Mouse (Mus musculus): ENCODE results near the gene Obscn. TPM values are rescaled to one million over a fixed set of nuclear protein-coding genes. Genes with fewer than 3 reads are reported as not detected.
A peak's percentile ranks its signal among the peaks of the same experiment; 100 is the strongest.

Gene Obscn
- polyA plus RNA-seq, 1 experiment from 2014 or later: 0.75 TPM

GRCm38 (mm10) chr11:59136994-59137706 lies 948 bp upstream of the Obscn start:
- Histone ChIP-seq H3K27ac (ENCODE audit: low read length) (no peak overlapping the region), H3K9me3 (ENCODE audit: control insufficient read depth, low read depth, low read length) (no peaks in the 10 kb centered on the region), H3K4me1 (ENCODE audit: control insufficient read depth, insufficient read depth, low read length) (0 out of 2 replicates have a peak, but pooled peaks cover 6% of the 10 kb centered on the region), H3K9ac (replicated peaks; ENCODE audit: low read depth, low read length) (no peak overlapping the region), H3K36me3 (ENCODE audit: control insufficient read depth, insufficient read depth, low read length) (no peaks in the 10 kb centered on the region), H3K27me3 (ENCODE audit: control insufficient read depth, insufficient read depth, low read length) (peaks cover 38% of the 10 kb centered on the region), H3K4me3 (ENCODE audit: low read depth, low read length) (no peak overlapping the region), H3K4me2 (replicated peaks; ENCODE audit: low read depth, low read length) (no peak overlapping the region)
- ATAC-seq (ENCODE audit: insufficient number of reproducible peaks, insufficient read depth, low FRiP score, low read depth): no peak
- WGBS: 74% methylated on average over 12 of the region's 12 CpGs

DNA sequence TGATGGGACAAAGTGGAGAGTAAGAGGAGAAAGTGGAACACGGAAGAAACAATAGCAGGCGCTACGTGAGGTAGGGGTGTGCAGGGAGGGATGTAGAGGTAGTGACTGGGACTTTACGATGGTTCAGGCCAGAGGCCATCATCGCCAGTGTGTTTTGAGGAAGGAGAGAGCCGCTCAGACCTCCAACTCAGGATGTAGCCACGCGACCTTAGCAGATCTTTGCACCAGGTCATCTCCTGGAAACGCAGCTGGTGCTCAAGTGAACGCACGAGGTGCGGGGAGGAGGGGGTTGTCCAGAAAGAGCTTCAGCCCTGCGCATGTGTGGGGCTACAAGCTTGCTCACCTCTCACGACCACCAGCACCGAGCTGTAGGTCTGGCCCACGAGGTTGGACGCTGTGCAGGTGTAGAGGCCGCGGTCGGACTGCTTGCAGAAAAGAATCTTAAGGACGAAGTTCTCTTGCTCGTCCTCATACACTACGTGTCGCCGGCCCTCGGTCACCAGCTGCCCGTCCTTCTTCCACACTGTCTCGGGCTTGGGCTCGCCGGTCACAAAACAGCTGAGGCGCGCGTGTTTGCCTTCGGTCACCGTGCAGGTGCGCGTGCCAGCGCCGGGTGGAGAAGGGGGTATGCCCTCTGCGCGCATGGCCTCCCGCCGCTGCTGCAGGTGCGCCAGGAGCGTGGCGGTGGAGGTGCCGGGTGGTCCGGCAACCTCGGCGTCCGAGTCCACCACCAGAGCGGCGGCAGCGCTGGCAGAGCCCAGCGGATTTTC lies 966 bp downstream of the Obscn start:
- WGBS: 5% methylated on average over 55 of the region's 55 CpGs
- H3K27me3 ChIP-seq (ENCODE audit: control insufficient read depth, insufficient read depth, low read length): peaks cover 38% of the 10 kb centered on the region
- no peak for ATAC-seq (ENCODE audit: insufficient number of reproducible peaks, insufficient read depth, low FRiP score, low read depth)
- peak overlapping the region; percentile 20 for H3K4me3 ChIP-seq (ENCODE audit: low read depth, low read length)
- no peak overlapping the region for H3K27ac ChIP-seq (ENCODE audit: low read length)
- no peak overlapping the region for H3K9ac ChIP-seq (replicated peaks; ENCODE audit: low read depth, low read length)
- H3K4me2 ChIP-seq (replicated peaks; ENCODE audit: low read depth, low read length): peak overlapping the region; percentile 31
- H3K9me3 ChIP-seq (ENCODE audit: control insufficient read depth, low read depth, low read length): no peaks in the 10 kb centered on the region
- H3K4me1 ChIP-seq (ENCODE audit: control insufficient read depth, insufficient read depth, low read length): 0 out of 2 replicates have a peak, but pooled peaks cover 6% of the 10 kb centered on the region
- no peaks in the 10 kb centered on the region for H3K36me3 ChIP-seq (ENCODE audit: control insufficient read depth, insufficient read depth, low read length)

GRCm38 (mm10) chr11:59134373-59134997 lies 1.7 kb downstream of the Obscn start:
- WGBS: 7% methylated on average over 34 of the region's 35 CpGs
- Histone ChIP-seq H3K9ac (replicated peaks; ENCODE audit: low read depth, low read length) (no peak overlapping the region), H3K27me3 (ENCODE audit: control insufficient read depth, insufficient read depth, low read length) (peaks cover 38% of the 10 kb centered on the region), H3K27ac (ENCODE audit: low read length) (no peak overlapping the region), H3K36me3 (ENCODE audit: control insufficient read depth, insufficient read depth, low read length) (no peaks in the 10 kb centered on the region), H3K4me3 (ENCODE audit: low read depth, low read length) (no peak overlapping the region), H3K4me2 (replicated peaks; ENCODE audit: low read depth, low read length) (no peak overlapping the region), H3K9me3 (ENCODE audit: control insufficient read depth, low read depth, low read length) (no peaks in the 10 kb centered on the region), H3K4me1 (ENCODE audit: control insufficient read depth, insufficient read depth, low read length) (0 out of 2 replicates have a peak, but pooled peaks cover 6% of the 10 kb centered on the region)
- ATAC-seq (ENCODE audit: insufficient number of reproducible peaks, insufficient read depth, low FRiP score, low read depth): peak; percentile 43; the same call in 1 of the 2 replicates

DNA sequence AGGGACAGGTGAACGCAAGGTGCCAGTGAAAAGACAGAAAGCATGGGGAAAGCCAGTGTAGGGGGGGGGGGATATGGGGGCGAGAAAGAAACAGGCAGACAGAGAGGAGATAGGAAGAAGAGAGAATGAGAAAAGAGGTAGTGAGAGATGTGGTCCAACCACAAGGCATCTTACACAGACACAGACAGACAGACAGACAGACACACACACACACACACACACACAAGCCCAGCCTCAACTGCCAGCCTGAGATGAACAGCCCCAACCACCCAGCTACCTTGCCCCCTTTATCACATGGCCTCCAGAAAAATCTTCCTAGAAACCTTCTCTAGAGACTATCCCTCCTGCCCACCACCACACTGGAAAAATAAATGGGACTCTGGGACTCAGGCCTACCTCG lies 4.1 kb downstream of the Obscn start:
- no peak overlapping the region for H3K27ac ChIP-seq (ENCODE audit: low read length)
- H3K27me3 ChIP-seq (ENCODE audit: control insufficient read depth, insufficient read depth, low read length): peaks cover 33% of the 10 kb centered on the region

GRCm38 (mm10) chr11:59131348-59131919 lies 4.8 kb downstream of the Obscn start:
- ATAC-seq (ENCODE audit: insufficient number of reproducible peaks, insufficient read depth, low FRiP score, low read depth): no peak
- no peak overlapping the region for H3K4me3 ChIP-seq (ENCODE audit: low read depth, low read length)
- no peaks in the 10 kb centered on the region for H3K9me3 ChIP-seq (ENCODE audit: control insufficient read depth, low read depth, low read length)
- no peak overlapping the region for H3K4me2 ChIP-seq (replicated peaks; ENCODE audit: low read depth, low read length)
- peaks cover 30% of the 10 kb centered on the region for H3K27me3 ChIP-seq (ENCODE audit: control insufficient read depth, insufficient read depth, low read length)
- H3K27ac ChIP-seq (ENCODE audit: low read length): no peak overlapping the region
- 60% methylated on average over 18 of the region's 18 CpGs for WGBS
- H3K4me1 ChIP-seq (ENCODE audit: control insufficient read depth, insufficient read depth, low read length): 0 out of 2 replicates have a peak, but pooled peaks cover 6% of the 10 kb centered on the region
- no peak overlapping the region for H3K9ac ChIP-seq (replicated peaks; ENCODE audit: low read depth, low read length)
- H3K36me3 ChIP-seq (ENCODE audit: control insufficient read depth, insufficient read depth, low read length): no peaks in the 10 kb centered on the region

More for the DNA sequence above, 4.1 kb downstream of the Obscn start:
- Histone ChIP-seq H3K36me3 (ENCODE audit: control insufficient read depth, insufficient read depth, low read length) (no peaks in the 10 kb centered on the region), H3K9ac (replicated peaks; ENCODE audit: low read depth, low read length) (no peak overlapping the region), H3K4me3 (ENCODE audit: low read depth, low read length) (no peak overlapping the region), H3K4me2 (replicated peaks; ENCODE audit: low read depth, low read length) (no peak overlapping the region), H3K4me1 (ENCODE audit: control insufficient read depth, insufficient read depth, low read length) (0 out of 2 replicates have a peak, but pooled peaks cover 6% of the 10 kb centered on the region), H3K9me3 (ENCODE audit: control insufficient read depth, low read depth, low read length) (no peaks in the 10 kb centered on the region)
- ATAC-seq (ENCODE audit: insufficient number of reproducible peaks, insufficient read depth, low FRiP score, low read depth): no peak
- WGBS: 77% methylated on average over 2 of the region's 3 CpGs

DNA sequence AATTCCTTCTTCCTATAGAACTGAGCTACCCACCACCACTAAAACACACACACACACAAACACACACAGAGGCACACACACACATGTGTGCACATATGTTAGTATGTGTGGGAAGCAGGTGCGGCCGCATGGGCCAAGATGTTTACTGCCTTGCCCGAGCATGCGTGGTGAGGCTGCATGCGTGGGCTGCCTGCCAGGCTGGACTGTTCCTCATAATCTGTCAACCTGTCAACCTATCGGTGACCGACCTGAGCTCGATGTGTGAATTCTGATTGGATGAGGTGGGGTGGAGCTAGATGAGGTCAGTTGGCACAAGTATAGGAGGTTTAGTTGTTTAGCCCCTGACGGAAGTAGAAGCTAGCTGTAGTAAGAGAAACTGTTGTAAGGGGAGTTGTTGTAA lies 5.4 kb downstream of the Obscn start:
- H3K27me3 ChIP-seq (ENCODE audit: control insufficient read depth, insufficient read depth, low read length): peaks cover 23% of the 10 kb centered on the region
- no peak overlapping the region for H3K27ac ChIP-seq (ENCODE audit: low read length)
- no peaks in the 10 kb centered on the region for H3K9me3 ChIP-seq (ENCODE audit: control insufficient read depth, low read depth, low read length)
- no peak for ATAC-seq (ENCODE audit: insufficient number of reproducible peaks, insufficient read depth, low FRiP score, low read depth)
- H3K4me1 ChIP-seq (ENCODE audit: control insufficient read depth, insufficient read depth, low read length): 0 out of 2 replicates have a peak, but pooled peaks cover 6% of the 10 kb centered on the region
- no peak overlapping the region for H3K4me3 ChIP-seq (ENCODE audit: low read depth, low read length)
- no peak overlapping the region for H3K4me2 ChIP-seq (replicated peaks; ENCODE audit: low read depth, low read length)
- H3K36me3 ChIP-seq (ENCODE audit: control insufficient read depth, insufficient read depth, low read length): no peaks in the 10 kb centered on the region
- no peak overlapping the region for H3K9ac ChIP-seq (replicated peaks; ENCODE audit: low read depth, low read length)
- 64% methylated on average over 9 of the region's 9 CpGs for WGBS

DNA sequence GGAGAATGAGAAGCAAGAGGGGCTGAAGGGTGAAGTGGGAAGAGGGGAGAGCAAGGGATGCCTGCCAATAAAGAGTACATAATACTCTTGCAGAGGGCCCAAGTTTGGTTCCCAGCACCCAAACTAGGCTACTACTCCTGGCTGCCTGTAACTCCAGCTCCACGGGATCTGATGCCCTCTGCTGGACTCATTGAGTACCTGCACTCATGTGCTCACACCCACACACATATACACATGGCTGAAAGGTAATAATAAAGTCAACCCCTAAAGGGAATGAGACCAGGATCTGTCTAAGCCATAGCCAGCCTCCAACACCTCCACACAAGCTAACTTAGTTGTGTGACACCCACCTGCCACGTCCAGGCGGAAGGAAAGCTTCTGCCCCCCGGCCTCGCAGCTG lies 30.3 kb downstream of the Obscn start:
- Histone ChIP-seq H3K9me3 (ENCODE audit: control insufficient read depth, low read depth, low read length) (peaks cover 3% of the 10 kb centered on the region; the same call in 1 of the 2 replicates), H3K9ac (replicated peaks; ENCODE audit: low read depth, low read length) (no peak overlapping the region), H3K36me3 (ENCODE audit: control insufficient read depth, insufficient read depth, low read length) (no peaks in the 10 kb centered on the region), H3K27ac (ENCODE audit: low read length) (no peak overlapping the region), H3K27me3 (ENCODE audit: control insufficient read depth, insufficient read depth, low read length) (no peaks in the 10 kb centered on the region), H3K4me1 (ENCODE audit: control insufficient read depth, insufficient read depth, low read length) (no peaks in the 10 kb centered on the region), H3K4me3 (ENCODE audit: low read depth, low read length) (no peak overlapping the region), H3K4me2 (replicated peaks; ENCODE audit: low read depth, low read length) (no peak overlapping the region)
- 91% methylated on average over 5 of the region's 5 CpGs for WGBS
- ATAC-seq (ENCODE audit: insufficient number of reproducible peaks, insufficient read depth, low FRiP score, low read depth): no peak

DNA sequence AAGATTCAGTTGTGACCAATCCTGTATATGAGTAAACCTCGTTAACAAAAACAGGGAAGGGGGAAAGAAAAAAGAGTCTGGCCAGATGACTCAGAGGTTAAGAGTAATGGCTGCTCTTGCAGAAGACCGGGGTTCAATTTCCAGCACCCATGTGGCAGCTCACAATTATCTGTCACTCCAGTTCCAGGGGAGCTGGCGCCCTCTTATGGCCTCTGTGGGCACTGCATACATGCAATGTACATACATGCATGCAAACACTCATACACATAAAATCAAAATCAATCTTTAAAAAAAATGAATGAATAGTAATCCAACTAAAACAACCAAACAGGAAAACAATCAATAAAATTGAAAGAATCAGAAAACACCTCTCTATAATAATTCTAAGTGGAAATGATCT lies 33.9 kb downstream of the Obscn start:
- H3K4me2 ChIP-seq (replicated peaks; ENCODE audit: low read depth, low read length): no peak overlapping the region
- WGBS: 70% methylated on average over 3 of the region's 3 CpGs
- H3K4me1 ChIP-seq (ENCODE audit: control insufficient read depth, insufficient read depth, low read length): no peaks in the 10 kb centered on the region
- H3K27me3 ChIP-seq (ENCODE audit: control insufficient read depth, insufficient read depth, low read length): no peaks in the 10 kb centered on the region
- H3K9me3 ChIP-seq (ENCODE audit: control insufficient read depth, low read depth, low read length): peaks cover 3% of the 10 kb centered on the region; the same call in 1 of the 2 replicates
- no peak overlapping the region for H3K4me3 ChIP-seq (ENCODE audit: low read depth, low read length)
- H3K9ac ChIP-seq (replicated peaks; ENCODE audit: low read depth, low read length): no peak overlapping the region
- H3K27ac ChIP-seq (ENCODE audit: low read length): no peak overlapping the region
- no peaks in the 10 kb centered on the region for H3K36me3 ChIP-seq (ENCODE audit: control insufficient read depth, insufficient read depth, low read length)
- no peak for ATAC-seq (ENCODE audit: insufficient number of reproducible peaks, insufficient read depth, low FRiP score, low read depth)

Data from stomach, embryonic 14.5 days (tissue).